Mouse (Mus musculus) adrenal gland, adult 2 months (tissue): ENCODE data around the gene Zbtb17. TPM values are rescaled to one million over a fixed set of nuclear protein-coding genes. Genes with fewer than 3 reads are reported as not detected.
A peak's percentile ranks its signal among the peaks of the same experiment; 100 is the strongest.

Experiments
- DNase-seq: peaks from one replicate; pipeline ENCODE4 v3.0.0; 2021
- long read RNA-seq: library from polyadenylated mRNA; stranded (forward); transcript quantifications from one replicate; pipeline ENCODE4 v2.0.0, GENCODE M21; 2021
- polyA plus RNA-seq: library from polyadenylated mRNA; depleted of rRNA; stranded (reverse); fragments of >200 nt; gene quantifications from 2 replicates; pipeline ENCODE4 v1.2.3, GENCODE M21; 2012; rRNA removed
- total RNA-seq, 2 experiments: library from RNA; stranded (reverse); gene quantifications; 2 replicates each; pipeline ENCODE4 v1.2.3; 2021

Zbtb17 gene
- total RNA-seq (10 to 100 TPM; 15.8 to 18.7 TPM), polyA plus RNA-seq (26.5 and 34.4 TPM in 2 replicates)
- long read RNA-seq, transcript Zbtb17-201 (16 exons, 2,722 nt) = major isoform, 10 of 14 reads
- long read RNA-seq, partial matches to known transcripts = 1 of 14 reads
- long read RNA-seq, other reads (novel, unspliced or antisense) = 3 of 14 reads

GRCm38 (mm10) chr4:141444451-141445327 is at the start of gene Zbtb17:
TSS of gene Zbtb17 (plus strand) at chr4:141444654.
- peak; percentile 92 for DNase-seq

- no peak for DNase-seq
Measured at GRCm38 (mm10) chr4:141394751-141395150, 49.7 kb upstream of the Zbtb17 start.

- DNase-seq = no peak
Measured at GRCm38 (mm10) chr4:141397861-141398260, 46.6 kb upstream of the Zbtb17 start.

GRCm38 (mm10) chr4:141398545-141398944 is 45.9 kb upstream of the Zbtb17 start, which contains the start of gene Clcnka:
TSS of gene Clcnka (minus strand) at chr4:141398724.
- DNase-seq = no peak

GRCm38 (mm10) chr4:141400171-141400570 is 44.3 kb upstream of the Zbtb17 start:
- DNase-seq = no peak

- DNase-seq = peak; percentile 86
Measured at GRCm38 (mm10) chr4:141404518-141405313, 39.7 kb upstream of the Zbtb17 start.

GRCm38 (mm10) chr4:141405314-141405622 is 39.2 kb upstream of the Zbtb17 start:
- DNase-seq = no peak

GRCm38 (mm10) chr4:141406516-141407299 is 37.7 kb upstream of the Zbtb17 start:
- peak; percentile 60 for DNase-seq

GRCm38 (mm10) chr4:141408577-141408976 is 35.9 kb upstream of the Zbtb17 start:
- no peak for DNase-seq

- DNase-seq = no peak
Measured at GRCm38 (mm10) chr4:141411430-141411992, 32.9 kb upstream of the Zbtb17 start.

GRCm38 (mm10) chr4:141415924-141416323 is 28.5 kb upstream of the Zbtb17 start, which contains the start of gene Clcnkb:
TSS of gene Clcnkb (minus strand) at chr4:141416014.
- no peak for DNase-seq

- peak; percentile 62 for DNase-seq
Measured at GRCm38 (mm10) chr4:141419398-141420191, 24.9 kb upstream of the Zbtb17 start.

GRCm38 (mm10) chr4:141420192-141420829 is 24.1 kb upstream of the Zbtb17 start, which contains the start of gene Hspb7:
TSS of gene Hspb7 (plus strand) at chr4:141420779.
- DNase-seq = no peak

- DNase-seq = no peak
Measured at GRCm38 (mm10) chr4:141420886-141421285, 23.6 kb upstream of the Zbtb17 start.

GRCm38 (mm10) chr4:141421423-141421822 is 23.0 kb upstream of the Zbtb17 start:
- DNase-seq = peak; percentile 43

GRCm38 (mm10) chr4:141422841-141423240 is 21.6 kb upstream of the Zbtb17 start:
- no peak for DNase-seq

- no peak for DNase-seq
Measured at GRCm38 (mm10) chr4:141423288-141423687, 21.2 kb upstream of the Zbtb17 start.

- no peak for DNase-seq
Measured at GRCm38 (mm10) chr4:141423691-141424431, 20.6 kb upstream of the Zbtb17 start.
